Mouse (Mus musculus) spleen, adult 2 months (tissue): ENCODE measurements at regions not wholly inside any gene's neighbourhood (a gene's known extent, or its start where the extent isn't known, plus 50 kb on each side); places are given as distances from the start of the nearest gene placed in this dataset.

Source experiments
- CTCF ChIP-seq: fragments of 200-500 bp; IDR thresholded peaks from 2 replicates; pipeline ENCODE4 v1.5.1; 2011; ENCODE audit warnings: mild to moderate bottlenecking, inconsistent platforms; ENCODE audit not compliant: insufficient read depth, insufficient read length, insufficient replicate concordance; ENCODE audit errors: extremely low read depth
- POLR2A ChIP-seq: fragments of 200-500 bp; IDR thresholded peaks from 2 replicates; pipeline ENCODE4 v1.6.1; 2011; ENCODE audit warnings: low read depth, low read length, inconsistent platforms

DNA sequence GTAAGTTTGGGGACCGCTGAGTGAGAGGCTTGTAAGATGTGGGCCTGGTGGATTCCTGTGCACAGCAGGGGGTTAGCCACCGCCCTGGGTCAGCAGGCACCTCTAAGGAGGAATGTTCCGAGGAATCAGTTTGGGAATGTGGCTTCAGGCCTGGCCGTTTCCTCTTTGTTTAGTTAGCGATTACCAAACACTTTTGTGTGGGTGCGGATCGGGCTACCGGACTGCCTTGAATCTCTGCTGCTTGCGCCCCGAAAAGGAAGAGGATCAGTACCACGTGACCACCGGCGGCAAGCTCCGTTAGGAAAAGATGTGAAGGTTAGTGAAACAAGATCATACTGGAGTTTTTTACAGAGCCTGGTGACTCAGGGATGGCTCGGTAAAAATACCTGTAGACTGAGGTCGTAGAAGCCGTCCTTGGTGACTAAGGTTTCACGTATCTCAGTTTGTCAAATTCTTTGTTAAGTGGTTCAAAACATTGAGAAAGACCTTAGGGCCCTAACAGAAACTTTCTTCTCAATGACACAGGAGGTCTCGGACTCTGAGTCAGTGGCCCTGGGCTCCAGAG, 71.5 kb downstream of the Zfp281 start:
- TF ChIP-seq CTCF (no peak), POLR2A (no peak)
